Mouse (Mus musculus): ENCODE results near the gene Gm38392. TPM values are rescaled to one million over a fixed set of nuclear protein-coding genes. Genes with fewer than 3 reads are reported as not detected.

Gm38392 gene
- polyA plus RNA-seq, 1 experiment from 2014 or later: not detected

DNA sequence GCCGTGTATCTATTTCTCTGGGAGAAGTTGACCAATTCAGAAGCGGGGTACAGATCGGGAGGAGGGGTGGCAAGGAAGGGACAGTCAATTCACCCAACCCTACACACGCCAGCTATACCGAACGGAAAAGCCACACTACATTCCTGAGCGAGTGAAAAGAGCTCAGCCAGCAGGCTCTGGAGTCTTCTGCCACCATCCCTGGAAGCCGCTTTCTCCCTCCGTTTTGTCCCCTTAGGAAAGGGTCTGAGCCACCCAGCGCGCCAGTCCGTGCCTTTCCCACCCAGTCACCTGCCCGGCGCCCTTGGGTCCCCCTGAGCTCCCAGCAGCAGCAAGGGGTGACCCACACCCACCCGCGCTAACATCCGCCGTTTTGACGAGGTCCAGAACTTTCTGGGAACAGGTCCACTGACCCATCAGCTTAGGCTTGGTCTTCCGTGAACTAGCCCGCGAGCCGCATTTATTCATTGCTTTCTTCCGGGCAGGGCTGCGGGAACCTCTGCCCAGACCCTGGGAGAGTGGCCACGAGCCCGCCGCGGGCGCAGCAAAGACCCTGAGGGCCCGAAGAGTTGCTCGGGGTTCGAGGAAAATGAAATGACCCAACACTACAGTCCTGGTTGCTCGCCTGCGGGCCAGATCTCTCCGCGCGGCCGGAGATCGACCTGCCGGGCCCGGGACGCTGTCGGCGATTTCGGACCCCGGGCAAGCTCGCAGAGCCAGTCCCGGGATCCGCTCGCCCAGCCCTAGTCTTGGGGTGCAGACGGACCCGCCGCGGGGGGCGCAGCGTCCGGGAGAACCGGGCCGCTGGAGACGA lies 86.6 kb downstream of the Gm38392 start:
- H3K27me3 ChIP-seq (ENCODE audit: low read depth, poor library complexity, severe bottlenecking): peaks cover 100% of the 10 kb centered on the region

GRCm38 (mm10) chr3:88199541-88200110 lies 87.4 kb downstream of the Gm38392 start:
- Histone ChIP-seq H3K27ac (replicated peaks) (no peak overlapping the region), H3K27me3 (ENCODE audit: low read depth, poor library complexity, severe bottlenecking) (peaks cover 100% of the 10 kb centered on the region)
- WGBS: 22% methylated on average over 2 of the region's 2 CpGs

More for the DNA sequence above, 86.6 kb downstream of the Gm38392 start:
- peak; percentile 66 for DNase-seq (ENCODE audit: low spot score)
- H3K4me1 ChIP-seq: peaks cover 49% of the 10 kb centered on the region
- H3K36me3 ChIP-seq: no peaks in the 10 kb centered on the region
- peak overlapping the region; percentile 44 for H3K4me3 ChIP-seq
- H3K27ac ChIP-seq (replicated peaks): peak overlapping the region; percentile 76
- H3K9me3 ChIP-seq (replicated peaks): no peaks in the 10 kb centered on the region
- under 1% methylated on average over 61 of the region's 61 CpGs for WGBS

DNA sequence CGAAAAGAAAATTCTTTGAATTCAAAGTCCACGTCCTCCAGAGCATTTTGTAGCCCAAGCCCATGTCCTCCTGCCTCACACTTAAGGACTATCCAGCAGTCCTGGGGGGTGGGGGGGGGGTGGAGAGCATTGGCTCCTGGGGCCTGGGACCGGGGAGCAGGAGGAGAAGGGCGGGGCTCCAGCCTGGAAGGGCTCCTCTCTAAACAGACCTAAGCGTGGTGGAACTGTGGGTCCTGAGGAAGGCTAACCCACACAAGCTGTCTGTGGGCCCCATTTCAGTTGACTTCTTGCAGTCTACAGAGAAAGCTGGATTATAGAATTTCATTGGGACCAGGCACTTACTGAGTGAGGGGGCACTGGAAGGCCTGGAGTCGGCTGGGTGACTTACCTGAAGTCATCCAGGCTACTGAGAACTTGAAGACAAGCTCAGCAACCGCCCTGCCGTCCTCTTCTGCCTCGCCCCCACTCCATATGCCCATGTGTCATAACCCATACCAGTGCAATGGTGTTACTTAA lies 88.4 kb downstream of the Gm38392 start:
- Histone ChIP-seq H3K4me1 (peaks cover 38% of the 10 kb centered on the region), H3K27me3 (ENCODE audit: low read depth, poor library complexity, severe bottlenecking) (peaks cover 100% of the 10 kb centered on the region), H3K9me3 (replicated peaks) (peaks cover 8% of the 10 kb centered on the region), H3K4me3 (peak overlapping the region; percentile 24; the same call in 1 of the 2 replicates), H3K36me3 (no peaks in the 10 kb centered on the region), H3K27ac (replicated peaks) (peak overlapping the region; percentile 61)
- DNase-seq (ENCODE audit: low spot score): no peak
- 2% methylated on average over 9 of the region's 9 CpGs for WGBS

More at GRCm38 (mm10) chr3:88199541-88200110, 87.4 kb downstream of the Gm38392 start:
- no peaks in the 10 kb centered on the region for H3K36me3 ChIP-seq
- peaks cover 43% of the 10 kb centered on the region for H3K4me1 ChIP-seq
- DNase-seq (ENCODE audit: low spot score): no peak
- H3K9me3 ChIP-seq (replicated peaks): no peaks in the 10 kb centered on the region
- H3K4me3 ChIP-seq: no peak overlapping the region

GRCm38 (mm10) chr3:88197741-88198504 lies 89.1 kb downstream of the Gm38392 start:
- 2% methylated on average over 10 of the region's 10 CpGs for WGBS
- H3K36me3 ChIP-seq: no peaks in the 10 kb centered on the region
- peak overlapping the region; percentile 61 for H3K27ac ChIP-seq (replicated peaks)
- peak overlapping the region; percentile 24; the same call in 1 of the 2 replicates for H3K4me3 ChIP-seq
- peak; percentile 82 for DNase-seq (ENCODE audit: low spot score)
- H3K4me1 ChIP-seq: peaks cover 36% of the 10 kb centered on the region
- peaks cover 100% of the 10 kb centered on the region for H3K27me3 ChIP-seq (ENCODE audit: low read depth, poor library complexity, severe bottlenecking)
- H3K9me3 ChIP-seq (replicated peaks): peaks cover 12% of the 10 kb centered on the region

Small RNAs within 50 kb of the gene (microRNA-seq; reads per million reads assigned to microRNA genes)
- not detected for gene Gm25641
- gene Mir3093: 4.2 reads per million, percentile 9 among the genes with 10 or more reads in this experiment
- gene Mir9-1: not detected

Other genes with a start within 250 kb of the Gm38392 start
- 41.7 and 47.0 TPM in 2 replicates for gene Gpatch4, start 244.1 kb downstream of the Gm38392 start, polyA plus RNA-seq (2016; fragmentation: Nextera tagmentation; extraction: Ambion mirVana)
- 126 and 138 TPM in 2 replicates for gene Naxe, start 228.7 kb downstream of the Gm38392 start, polyA plus RNA-seq (2016; fragmentation: Nextera tagmentation; extraction: Ambion mirVana)
- not detected in 2 replicates for gene Ttc24, start 208.9 kb downstream of the Gm38392 start, polyA plus RNA-seq (2016; fragmentation: Nextera tagmentation; extraction: Ambion mirVana)
- 22.6 and 24.6 TPM in 2 replicates for gene Iqgap3, start 205.2 kb downstream of the Gm38392 start, polyA plus RNA-seq (2016; fragmentation: Nextera tagmentation; extraction: Ambion mirVana)
- 8.2 and 11.0 TPM in 2 replicates for gene Mef2d, start 144.8 kb downstream of the Gm38392 start, polyA plus RNA-seq (2016; fragmentation: Nextera tagmentation; extraction: Ambion mirVana)
- not detected in 2 replicates for gene Rhbg, start 32.5 kb downstream of the Gm38392 start, polyA plus RNA-seq (2016; fragmentation: Nextera tagmentation; extraction: Ambion mirVana)
- gene Tsacc, start 9.8 kb upstream of the Gm38392 start, polyA plus RNA-seq (2016; fragmentation: Nextera tagmentation; extraction: Ambion mirVana): 11.4 and 14.1 TPM in 2 replicates
- 780 and 865 TPM in 2 replicates for gene Cct3, start 9.9 kb upstream of the Gm38392 start, polyA plus RNA-seq (2016; fragmentation: Nextera tagmentation; extraction: Ambion mirVana)
- 136 and 142 TPM in 2 replicates for gene Glmp, start 37.8 kb upstream of the Gm38392 start, polyA plus RNA-seq (2016; fragmentation: Nextera tagmentation; extraction: Ambion mirVana)
- 1.8 and 2.3 TPM in 2 replicates for gene Tmem79, start 48.9 kb upstream of the Gm38392 start, polyA plus RNA-seq (2016; fragmentation: Nextera tagmentation; extraction: Ambion mirVana)
- 84.5 and 89.8 TPM in 2 replicates for gene Smg5, start 49.0 kb upstream of the Gm38392 start, polyA plus RNA-seq (2016; fragmentation: Nextera tagmentation; extraction: Ambion mirVana)
- gene Paqr6, start 77.4 kb upstream of the Gm38392 start, polyA plus RNA-seq (2016; fragmentation: Nextera tagmentation; extraction: Ambion mirVana): 0.65 TPM in 2 replicates
- gene Bglap3, start 85.5 kb upstream of the Gm38392 start, polyA plus RNA-seq (2016; fragmentation: Nextera tagmentation; extraction: Ambion mirVana): 0.27 TPM in 2 replicates
- gene Bglap2, start 91.5 kb upstream of the Gm38392 start, polyA plus RNA-seq (2016; fragmentation: Nextera tagmentation; extraction: Ambion mirVana): not detected in 2 replicates
- not detected in 2 replicates for gene Bglap, start 97.3 kb upstream of the Gm38392 start, polyA plus RNA-seq (2016; fragmentation: Nextera tagmentation; extraction: Ambion mirVana)
- 162 and 174 TPM in 2 replicates for gene Pmf1, start 123.1 kb upstream of the Gm38392 start, polyA plus RNA-seq (2016; fragmentation: Nextera tagmentation; extraction: Ambion mirVana)
- gene Slc25a44, start 137.9 kb upstream of the Gm38392 start, polyA plus RNA-seq (2016; fragmentation: Nextera tagmentation; extraction: Ambion mirVana): 18.7 and 20.0 TPM in 2 replicates
- gene Sema4a, start 174.0 kb upstream of the Gm38392 start, polyA plus RNA-seq (2016; fragmentation: Nextera tagmentation; extraction: Ambion mirVana): 4.9 and 10.5 TPM in 2 replicates
- 13.5 and 18.3 TPM in 2 replicates for gene Lmna, start 222.7 kb upstream of the Gm38392 start, polyA plus RNA-seq (2016; fragmentation: Nextera tagmentation; extraction: Ambion mirVana)
- gene Mex3a, start 245.2 kb upstream of the Gm38392 start, polyA plus RNA-seq (2016; fragmentation: Nextera tagmentation; extraction: Ambion mirVana): 27.7 and 33.8 TPM in 2 replicates

Data from midbrain, embryonic 10.5 days (tissue).